In genomic region chr9:96725582-96726320, GRCm38 (mm10) we compare ENCODE assay signal across 8 mouse cellular contexts. TPM values are rescaled to one million over a fixed set of nuclear protein-coding genes. Genes with fewer than 3 reads are reported as not detected.
DNase-seq lines count a peak whose midpoint lies in the region; ATAC-seq and TF ChIP-seq lines count a peak whose summit lies in the region.

No protein-coding gene starts in this region.

- WGBS in lung, embryonic 16.5 days, result 47% methylated on average over 9 of the region's 9 CpGs
- 50% methylated on average over 9 of the region's 9 CpGs for WGBS in lung, adult 2 months
- WGBS in embryonic facial prominence, embryonic 10.5 days, result 12% methylated on average over 9 of the region's 9 CpGs
- 20% methylated on average over 9 of the region's 9 CpGs for WGBS in hindbrain, embryonic 16.5 days
- 62% methylated on average over 9 of the region's 9 CpGs for WGBS in intestine, postnatal 0 days

- ATAC-seq in lung, embryonic 16.5 days (ENCODE audit: low read depth), result no peak
- ATAC-seq in hindbrain, embryonic 16.5 days, result 0 out of 2 replicates have a peak, but pooled peaks have one; percentile 18
- no peak for ATAC-seq in erythroid progenitor cell, adult 5-6 weeks (replicated peaks; ENCODE audit: low FRiP score, poor library complexity, severe bottlenecking)
- ATAC-seq in intestine, postnatal 0 days, result no peak

- no peaks in the 10 kb centered on the region for H3K9me3 ChIP-seq in lung, embryonic 16.5 days (ENCODE audit: control insufficient read depth, low read length)
- H3K9me3 ChIP-seq in embryonic facial prominence, embryonic 10.5 days, result no peaks in the 10 kb centered on the region
- H3K9me3 ChIP-seq in hindbrain, embryonic 16.5 days (ENCODE audit: control insufficient read depth, low read length), result no peaks in the 10 kb centered on the region
- H3K9me3 ChIP-seq in intestine, postnatal 0 days (ENCODE audit: control insufficient read depth), result no peaks in the 10 kb centered on the region

- no peaks in the 10 kb centered on the region for H3K36me3 ChIP-seq in lung, embryonic 16.5 days (ENCODE audit: control insufficient read depth, insufficient read depth, low read length)
- no peaks in the 10 kb centered on the region for H3K36me3 ChIP-seq in embryonic facial prominence, embryonic 10.5 days (replicated peaks)
- no peaks in the 10 kb centered on the region for H3K36me3 ChIP-seq in hindbrain, embryonic 16.5 days (ENCODE audit: control insufficient read depth, insufficient read depth, low read length)
- H3K36me3 ChIP-seq in intestine, postnatal 0 days (ENCODE audit: control insufficient read depth, insufficient read depth), result no peaks in the 10 kb centered on the region

- peak overlapping the region; percentile 21; the same call in 1 of the 2 replicates for H3K9ac ChIP-seq in lung, embryonic 16.5 days (ENCODE audit: low read length)
- 0 out of 2 replicates have a peak overlapping the region, but pooled peaks have one; percentile 19 for H3K9ac ChIP-seq in hindbrain, embryonic 16.5 days (ENCODE audit: low read depth, low read length)
- H3K9ac ChIP-seq in intestine, postnatal 0 days (ENCODE audit: low read depth, low read length), result no peak overlapping the region

- H3K4me3 ChIP-seq in lung, embryonic 16.5 days (ENCODE audit: low read length), result no peak overlapping the region
- no peak overlapping the region for H3K4me3 ChIP-seq in lung, adult 2 months (replicated peaks; ENCODE audit: extremely low read depth, low read depth, low read length)
- H3K4me3 ChIP-seq in embryonic facial prominence, embryonic 10.5 days, result no peak overlapping the region
- H3K4me3 ChIP-seq in hindbrain, embryonic 16.5 days (ENCODE audit: low read length), result no peak overlapping the region; the same call in 1 of the 2 replicates
- no peak overlapping the region for H3K4me3 ChIP-seq in intestine, postnatal 0 days (ENCODE audit: low read depth, low read length)

- no peak for TF ChIP-seq CTCF in lung, adult 2 months (IDR thresholded peaks at IDR 0.05; ENCODE audit: insufficient read depth, low read length)
- no peak for TF ChIP-seq CTCF in intestine, postnatal 0 days (IDR thresholded peaks at IDR 0.05; ENCODE audit: low read depth)

- no peak overlapping the region for H3K27ac ChIP-seq in lung, embryonic 16.5 days (ENCODE audit: low read length)
- peak overlapping the region; percentile 68 for H3K27ac ChIP-seq in embryonic facial prominence, embryonic 10.5 days (replicated peaks)
- H3K27ac ChIP-seq in hindbrain, embryonic 16.5 days (ENCODE audit: low read depth, low read length), result peak overlapping the region; percentile 69
- no peak overlapping the region for H3K27ac ChIP-seq in intestine, postnatal 0 days (ENCODE audit: low read depth, low read length)

- no peak for DNase-seq in lung, adult 2 months
- DNase-seq in embryonic facial prominence, embryonic 10.5 days (ENCODE audit: low spot score), result peak; percentile 59
- DNase-seq in retina, postnatal 1 day, result peak; percentile 78
- DNase-seq in right cerebral cortex, postnatal 10 days (ENCODE audit: low spot score in 2 of 2), result no peak

- no peak for TF ChIP-seq POLR2A in lung, adult 2 months (IDR thresholded peaks at IDR 0.05; ENCODE audit: borderline replicate concordance, extremely low read depth, low read depth, low read length)

- H3K27me3 ChIP-seq in lung, embryonic 16.5 days (ENCODE audit: control insufficient read depth, insufficient read depth, low read depth, low read length), result no peaks in the 10 kb centered on the region
- no peaks in the 10 kb centered on the region; the same call in 1 of the 2 replicates for H3K27me3 ChIP-seq in embryonic facial prominence, embryonic 10.5 days (replicated peaks; ENCODE audit: low read depth, poor library complexity, severe bottlenecking)
- no peaks in the 10 kb centered on the region for H3K27me3 ChIP-seq in hindbrain, embryonic 16.5 days (replicated peaks; ENCODE audit: control insufficient read depth, insufficient read depth, low read length)
- no peaks in the 10 kb centered on the region for H3K27me3 ChIP-seq in intestine, postnatal 0 days (replicated peaks; ENCODE audit: control insufficient read depth, insufficient read depth, low read length)

- peaks cover 47% of the 10 kb centered on the region for H3K4me1 ChIP-seq in lung, embryonic 16.5 days (replicated peaks; ENCODE audit: control insufficient read depth, insufficient read depth, low read length)
- peaks cover 18% of the 10 kb centered on the region for H3K4me1 ChIP-seq in lung, adult 2 months (ENCODE audit: control insufficient read depth, insufficient read depth, low read length)
- H3K4me1 ChIP-seq in embryonic facial prominence, embryonic 10.5 days, result peaks cover 42% of the 10 kb centered on the region
- peaks cover 40% of the 10 kb centered on the region for H3K4me1 ChIP-seq in hindbrain, embryonic 16.5 days (ENCODE audit: control insufficient read depth, insufficient read depth, low read depth, low read length)
- no peaks in the 10 kb centered on the region for H3K4me1 ChIP-seq in intestine, postnatal 0 days (replicated peaks; ENCODE audit: control insufficient read depth, insufficient read depth, low read length)

- H3K4me2 ChIP-seq in lung, embryonic 16.5 days (ENCODE audit: low read depth, low read length), result no peak overlapping the region
- H3K4me2 ChIP-seq in hindbrain, embryonic 16.5 days (ENCODE audit: low read length), result peak overlapping the region; percentile 46
- H3K4me2 ChIP-seq in intestine, postnatal 0 days (replicated peaks; ENCODE audit: low read depth), result no peak overlapping the region

RNA-seq across cellular contexts. Expression of gene Zbtb38, which starts 26.9 kb away (rescaled TPM):
- 27.2 and 29.2 TPM in 2 replicates for polyA plus RNA-seq in lung, embryonic 16.5 days (2015; fragmentation: Nextera tagmentation; extraction: Ambion mirVana)
- polyA plus RNA-seq in lung, adult 2 months (2012; rRNA removed), result 15.0 and 16.1 TPM in 2 replicates
- 8.4 and 8.6 TPM in 2 replicates for polyA plus RNA-seq in embryonic facial prominence, embryonic 10.5 days (2016; fragmentation: Nextera tagmentation; extraction: Ambion mirVana)
- 42.5 and 43.8 TPM in 2 replicates for polyA plus RNA-seq in hindbrain, embryonic 16.5 days (2015; fragmentation: Nextera tagmentation; extraction: Ambion mirVana)
- 5.0 and 5.9 TPM in 2 replicates for total RNA-seq in erythroid progenitor cell, adult 5-6 weeks (2015; ENCODE audit: low replicate concordance)
- total RNA-seq in erythroid progenitor cell, adult 5-6 weeks (2017; ENCODE audit: low replicate concordance), result 4.1 and 6.4 TPM in 2 replicates
- 18.5 and 20.8 TPM in 2 replicates for polyA plus RNA-seq in intestine, postnatal 0 days (2015; fragmentation: Nextera tagmentation; extraction: Ambion mirVana)

Comparison
In these comparisons a context has a peak if more than half of its experiments do, and no peak if none do; other contexts are left out.
1. H3K27ac ChIP-seq: peak in embryonic facial prominence, embryonic 10.5 days (single experiment) and hindbrain, embryonic 16.5 days (single experiment); none in lung, embryonic 16.5 days (single experiment) and intestine, postnatal 0 days (single experiment).
2. DNase-seq: peak in embryonic facial prominence, embryonic 10.5 days (single experiment) and retina, postnatal 1 day (single experiment); none in lung, adult 2 months (single experiment) and right cerebral cortex, postnatal 10 days (0 of 2).